Mouse (Mus musculus) liver, adult 10 weeks (tissue): Measurements from ENCODE around the gene Xcl1. TPM values are rescaled to one million over a fixed set of nuclear protein-coding genes. Genes with fewer than 3 reads are reported as not detected.

Experiments
- polyA plus RNA-seq: library from polyadenylated mRNA; stranded (reverse); fragments of 350-450 nt; fragmentation: Illumina TruSeq; extraction: RNeasy Lipid Tissue Mini Kit (QIAGEN cat#74804); gene quantifications from one replicate; pipeline ENCODE4 v1.2.3, GENCODE M21; 2014; ENCODE audit warnings: low read depth, low replicate concordance

Gene Xcl1
- polyA plus RNA-seq = 1.0 TPM

DNA sequence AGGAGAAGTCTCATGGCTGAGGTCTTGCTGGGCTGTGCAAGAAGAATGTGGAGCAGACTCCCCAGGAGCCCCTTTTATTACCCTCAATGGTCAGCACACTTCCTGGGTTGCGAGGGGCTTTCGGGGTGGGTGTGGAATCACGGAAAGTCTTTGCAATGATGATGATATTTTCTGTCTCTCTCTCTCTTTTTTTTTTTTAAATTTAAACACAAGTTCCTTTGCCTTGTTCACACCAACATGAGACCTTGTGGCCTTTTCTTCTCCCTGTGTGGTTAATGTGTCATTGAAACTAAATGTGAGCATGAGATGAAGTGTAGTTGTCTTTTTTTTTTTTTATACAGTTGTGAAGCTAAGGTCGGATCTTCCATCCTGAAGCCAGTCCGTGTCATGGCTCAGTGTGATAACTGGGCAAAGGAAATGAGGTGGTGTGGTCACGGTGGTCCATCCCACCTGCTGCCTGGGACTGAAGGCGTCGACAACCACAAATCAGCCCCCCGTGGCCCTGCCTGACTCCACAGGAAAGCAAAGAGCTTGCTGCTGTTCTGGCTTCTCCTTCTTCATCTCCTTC lies at the start of gene Xcl1:
Gene Xcl1 (minus strand): TSS at position 51 of the 568 bp plus-strand sequence.

Other genes with a start within 250 kb of the Xcl1 start
- 7.5 TPM for gene Dpt, start 138.9 kb downstream of the Xcl1 start, polyA plus RNA-seq
- gene Tbx19, start 225.2 kb upstream of the Xcl1 start, polyA plus RNA-seq = not detected